Mouse (Mus musculus): ENCODE data around the gene Heatr1. TPM values are rescaled to one million over a fixed set of nuclear protein-coding genes. Genes with fewer than 3 reads are reported as not detected.

Gene Heatr1
- total RNA-seq (2021) = 10 to 100 TPM; 13.5 to 14.0 TPM
- long read RNA-seq, experiment 1, full-length matches to known transcripts = 7 of 9 reads
- long read RNA-seq, experiment 1, partial matches to known transcripts = 0 of 9 reads
- long read RNA-seq, experiment 1, other reads (novel, unspliced or antisense) = 2 of 9 reads
- long read RNA-seq, experiment 2, full-length matches to known transcripts = 4 of 7 reads
- long read RNA-seq, experiment 2, partial matches to known transcripts = 1 of 7 reads
- long read RNA-seq, experiment 2, other reads (novel, unspliced or antisense) = 2 of 7 reads

DNA sequence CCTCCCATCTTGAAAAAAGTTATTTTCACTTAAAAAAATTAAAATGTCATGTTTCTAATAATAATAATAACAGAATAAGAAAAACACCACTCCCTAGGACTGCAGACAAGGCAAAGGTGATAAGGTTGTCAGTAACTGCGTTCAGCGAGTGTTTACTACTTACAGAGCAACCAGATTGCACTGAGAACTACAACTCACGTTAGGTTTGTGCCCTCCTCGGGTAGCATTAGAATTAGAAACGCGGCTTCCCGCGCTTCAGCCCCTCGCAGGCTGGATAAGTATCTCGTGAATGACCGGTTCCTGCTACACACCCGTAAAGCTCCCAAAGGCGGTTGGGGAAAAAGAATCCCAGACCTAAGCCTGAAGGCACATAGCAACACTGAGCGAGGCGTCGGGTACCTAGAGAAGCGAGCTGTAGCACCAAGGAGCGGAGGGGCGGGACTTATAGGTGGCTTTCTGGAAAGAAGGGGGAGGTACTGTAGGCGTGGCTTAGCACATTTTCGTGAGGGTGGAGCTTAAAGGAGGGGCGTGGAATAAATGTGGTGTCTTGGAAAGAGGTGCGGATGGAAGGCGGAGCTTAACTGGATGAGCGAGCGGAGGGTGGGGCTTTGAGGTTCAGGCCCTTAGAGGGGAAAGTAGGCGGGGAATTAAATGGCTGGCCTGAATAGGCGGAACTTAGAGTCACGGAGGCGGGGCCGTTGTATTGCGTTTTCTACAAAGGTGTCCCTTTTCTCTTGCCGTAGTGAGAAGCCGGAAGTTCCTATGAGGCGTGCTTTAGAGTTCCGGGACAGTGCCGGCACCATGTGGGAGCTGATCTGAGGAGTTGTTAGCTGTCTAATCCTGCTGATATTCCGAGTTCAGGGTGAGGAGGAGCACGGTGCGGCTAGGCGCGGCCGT is at the start of gene Heatr1:
Gene Heatr1 (plus strand): TSS at position 419 of the 897 bp plus-strand sequence.
- Histone ChIP-seq H3K27ac (peak within 1 kb of the TSS; percentile 85), H3K4me3 (peak within 1 kb of the TSS; percentile 100)
- intact Hi-C loops (cut with DNase I) = no loop called here
- no peak for TF ChIP-seq CTCF (IDR thresholded peaks at IDR 0.05)
- DNase-seq = peak; percentile 94

GRCm38 (mm10) chr13:12346837-12347236 is 48.0 kb upstream of the Heatr1 start:
- TF ChIP-seq CTCF (IDR thresholded peaks at IDR 0.05) = no peak
- DNase-seq = no peak
- Histone ChIP-seq H3K27ac (no peak overlapping the region), H3K4me3 (no peak overlapping the region)
- intact Hi-C loops (cut with DNase I) = no loop called here

DNA sequence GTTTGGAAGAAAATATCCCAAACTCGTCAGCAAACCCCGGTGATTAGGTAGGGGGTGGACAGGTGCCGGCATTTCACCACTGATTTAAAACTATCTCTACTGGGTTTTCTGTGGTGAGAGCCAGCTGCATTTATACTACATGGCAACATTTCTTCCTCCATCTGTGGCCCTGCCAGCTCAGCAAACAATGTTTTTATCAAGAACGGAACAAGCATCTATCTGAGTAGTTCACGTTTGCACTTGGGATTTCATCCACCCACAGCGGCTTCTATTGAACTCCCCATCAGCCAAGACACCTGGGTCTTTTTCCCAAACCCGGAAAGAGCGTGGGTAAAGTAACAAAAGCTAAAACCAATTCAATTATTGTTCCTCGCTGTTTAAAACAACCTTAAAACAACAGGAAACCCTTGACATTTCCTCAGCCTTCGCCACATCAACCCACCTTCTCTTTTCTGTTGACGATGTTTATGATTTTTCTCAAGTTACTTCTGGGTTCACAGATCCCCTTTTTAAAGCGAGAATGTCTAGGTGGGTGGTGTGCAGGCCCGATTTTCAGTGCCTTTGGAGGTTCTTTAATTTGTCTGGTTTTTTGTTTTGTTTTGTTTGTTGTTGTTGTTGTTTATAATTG is 45.5 kb upstream of the Heatr1 start:
- no peak for TF ChIP-seq CTCF (IDR thresholded peaks at IDR 0.05)
- intact Hi-C loops (cut with DNase I) = no loop called here
- H3K27ac ChIP-seq = no peak overlapping the region
- H3K4me3 ChIP-seq = no peak overlapping the region
- DNase-seq = no peak

DNA sequence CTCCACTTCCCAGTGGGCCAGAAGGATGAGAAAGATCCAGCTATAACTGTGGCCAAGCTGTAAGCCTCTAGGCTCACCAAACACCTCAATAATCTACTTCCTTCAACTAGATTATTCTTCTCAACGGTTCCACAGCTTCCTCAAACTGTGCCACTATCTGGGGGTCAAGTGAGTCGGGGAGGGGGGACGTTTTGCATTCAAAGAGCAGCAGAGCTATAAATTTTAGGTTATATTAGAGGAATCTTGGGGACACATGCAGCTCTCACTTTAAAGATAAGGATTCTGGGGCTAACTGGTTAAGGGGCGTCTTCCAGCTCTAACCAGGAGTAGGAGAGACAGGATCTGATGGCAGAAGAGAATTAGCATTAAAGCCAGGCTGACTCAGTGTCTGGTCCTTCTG is 38.6 kb upstream of the Heatr1 start:
- DNase-seq = no peak
- H3K27ac ChIP-seq = no peak overlapping the region
- H3K4me3 ChIP-seq = no peak overlapping the region
- intact Hi-C loops (cut with DNase I) = no loop called here
- TF ChIP-seq CTCF (IDR thresholded peaks at IDR 0.05) = no peak

GRCm38 (mm10) chr13:12357554-12357953 is 37.3 kb upstream of the Heatr1 start:
- Histone ChIP-seq H3K27ac (peak overlapping the region; percentile 75), H3K4me3 (no peak overlapping the region)
- TF ChIP-seq CTCF (IDR thresholded peaks at IDR 0.05) = no peak
- peak; percentile 22 for DNase-seq
- intact Hi-C loops (cut with DNase I) = no loop called here

- peak overlapping the region; percentile 56 for H3K27ac ChIP-seq
- no peak for DNase-seq
- no peak for TF ChIP-seq CTCF (IDR thresholded peaks at IDR 0.05)
- H3K4me3 ChIP-seq = no peak overlapping the region
- intact Hi-C loops (cut with DNase I) = no loop called here
Observed at GRCm38 (mm10) chr13:12361486-12361885, 33.3 kb upstream of the Heatr1 start.

DNA sequence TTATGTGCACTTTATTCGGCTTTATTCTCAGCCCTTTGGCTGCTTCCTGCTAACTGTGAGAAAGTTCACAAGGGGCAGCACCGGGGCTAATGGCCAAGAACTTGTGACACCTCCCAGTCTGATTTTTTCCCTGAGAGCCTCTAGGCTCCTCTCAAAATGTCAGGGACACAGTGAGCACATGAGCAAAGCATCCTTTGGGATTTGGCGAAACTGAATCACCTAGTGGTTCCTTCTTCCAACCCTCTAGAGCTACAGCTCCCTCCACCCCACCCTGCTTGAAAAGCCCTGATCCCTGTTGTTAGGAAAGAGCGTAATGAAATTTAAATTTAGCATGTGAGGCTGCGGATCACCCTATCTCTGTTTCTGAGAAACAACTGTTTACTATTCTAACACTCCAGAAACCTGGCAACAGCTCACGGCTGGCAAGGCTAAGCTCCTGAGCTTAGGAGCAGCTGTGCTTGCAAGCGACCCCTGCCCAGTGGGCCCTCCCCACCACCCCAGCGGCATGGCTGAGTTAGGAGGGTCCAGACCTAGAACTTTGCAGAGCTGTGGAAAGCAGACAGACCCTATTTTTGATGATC is 25.7 kb upstream of the Heatr1 start:
- peak overlapping the region; percentile 92 for H3K27ac ChIP-seq
- TF ChIP-seq CTCF (IDR thresholded peaks at IDR 0.05) = no peak
- intact Hi-C loops (cut with DNase I) = loop anchor here (2.0 kb wide), 1 partner anchor 28 kb away; the partner anchor contains the start of gene Actn2
- H3K4me3 ChIP-seq = peak overlapping the region; percentile 61
- peak; percentile 75 for DNase-seq

GRCm38 (mm10) chr13:12369930-12370329 is 24.9 kb upstream of the Heatr1 start:
- Histone ChIP-seq H3K27ac (peak overlapping the region; percentile 92), H3K4me3 (peak overlapping the region; percentile 61)
- DNase-seq = peak; percentile 80
- intact Hi-C loops (cut with DNase I) = loop anchor here (2.0 kb wide), 1 partner anchor 29 kb away; the partner anchor contains the start of gene Actn2
- TF ChIP-seq CTCF (IDR thresholded peaks at IDR 0.05) = no peak

DNA sequence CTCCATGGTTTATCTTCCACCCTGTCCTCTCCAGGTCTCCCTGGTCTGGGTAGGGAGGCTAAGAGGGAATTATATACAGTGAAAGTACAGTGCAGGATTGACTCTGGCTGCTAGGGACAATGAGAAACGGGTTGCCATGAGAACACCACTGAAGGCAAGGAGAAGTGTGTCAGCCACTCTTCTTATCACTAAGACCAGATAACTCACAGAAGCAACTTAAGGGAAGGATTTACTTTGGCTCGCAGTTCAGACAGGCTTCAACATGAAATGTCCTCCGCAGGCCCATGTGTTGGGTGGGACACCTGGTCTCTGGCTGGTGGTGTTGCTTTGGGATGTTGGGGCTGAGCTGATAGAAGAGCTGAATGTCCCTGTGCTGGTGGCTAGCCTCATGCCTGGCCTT is 22.1 kb upstream of the Heatr1 start:
- Histone ChIP-seq H3K27ac (no peak overlapping the region), H3K4me3 (no peak overlapping the region)
- no peak for DNase-seq
- no peak for TF ChIP-seq CTCF (IDR thresholded peaks at IDR 0.05)
- intact Hi-C loops (cut with DNase I) = no loop called here

DNA sequence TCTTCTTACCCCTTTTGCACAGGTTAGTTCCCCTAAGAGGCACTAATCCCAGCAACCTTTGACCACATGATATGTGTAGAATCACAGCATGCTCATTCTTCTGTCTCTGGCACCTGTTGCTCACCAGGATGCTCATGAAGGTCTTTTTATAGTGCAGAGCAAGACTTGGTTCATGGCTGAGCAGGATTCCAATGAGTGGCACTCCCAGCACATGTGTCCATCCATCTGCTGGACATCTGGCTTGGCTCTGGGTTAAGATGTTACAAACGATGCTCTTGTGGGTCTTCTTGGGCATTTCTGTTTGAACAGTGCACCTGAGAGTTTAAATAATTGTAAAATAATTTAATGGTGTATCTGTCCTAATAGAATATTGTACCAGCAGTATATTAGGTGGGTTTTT is 18.0 kb upstream of the Heatr1 start:
- no peak overlapping the region for H3K4me3 ChIP-seq
- no peak for TF ChIP-seq CTCF (IDR thresholded peaks at IDR 0.05)
- intact Hi-C loops (cut with DNase I) = no loop called here
- no peak overlapping the region for H3K27ac ChIP-seq
- no peak for DNase-seq

DNA sequence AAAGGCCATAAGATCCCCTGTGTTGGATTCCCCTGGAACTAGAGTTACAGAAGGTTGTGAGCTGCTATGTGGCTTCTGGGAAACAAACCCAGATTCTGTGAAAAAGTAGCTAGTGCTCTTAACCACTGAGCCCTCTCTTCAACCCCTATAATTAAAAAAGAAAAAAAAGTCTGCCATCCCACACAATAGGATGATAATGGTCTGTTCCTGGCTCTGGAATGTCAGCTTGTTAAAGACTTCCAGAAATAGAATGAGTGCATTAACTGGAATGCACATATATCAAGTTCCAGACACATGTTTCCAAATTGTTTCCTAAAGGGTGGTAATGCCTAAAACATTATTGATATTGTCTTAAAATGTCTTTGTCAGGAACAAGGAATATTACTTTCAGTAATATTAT is 10.0 kb upstream of the Heatr1 start:
- no peak for TF ChIP-seq CTCF (IDR thresholded peaks at IDR 0.05)
- no peak overlapping the region for H3K4me3 ChIP-seq
- no peak for DNase-seq
- no peak overlapping the region for H3K27ac ChIP-seq
- intact Hi-C loops (cut with DNase I) = no loop called here

GRCm38 (mm10) chr13:12386286-12386685 is 8.5 kb upstream of the Heatr1 start:
- DNase-seq = no peak
- intact Hi-C loops (cut with DNase I) = loop anchor here (2.0 kb wide), 2 partner anchors 89 to 175 kb away; no protein-coding TSS in a partner anchor
- Histone ChIP-seq H3K27ac (no peak overlapping the region), H3K4me3 (no peak overlapping the region)
- peak; percentile 88 for TF ChIP-seq CTCF (IDR thresholded peaks at IDR 0.05)

Data from gastrocnemius, adult 2 months (tissue).